In genomic region chr3:55763591-55763990, GRCm38 (mm10) we compare ENCODE assay signal across 27 mouse cellular contexts. TPM values are rescaled to one million over a fixed set of nuclear protein-coding genes. Genes with fewer than 3 reads are reported as not detected.
A peak's percentile ranks its signal among the peaks of the same experiment; 100 is the strongest.
DNase-seq lines count a peak whose midpoint lies in the region; ATAC-seq and TF ChIP-seq lines count a peak whose summit lies in the region.
"Had no signal": no experiment of that assay in that cellular context is flagged by ENCODE, and none has a peak within 500 bp of the region (broad histone marks: within the 10 kb centered on the region; RNA-seq: fewer than 3 reads in every experiment).

No protein-coding gene starts in this region.

- no peak for TF ChIP-seq CTCF in ES-Bruce4 (IDR thresholded peaks at IDR 0.05; ENCODE audit: low read depth, low read length)

- H3K4me2 ChIP-seq in hindbrain, embryonic 16.5 days (ENCODE audit: low read length): no peak overlapping the region
- H3K4me2 ChIP-seq: embryonic facial prominence, embryonic 12.5 days; embryonic facial prominence, embryonic 15.5 days; heart, embryonic 12.5 days; heart, embryonic 15.5 days; hindbrain, embryonic 15.5 days had no signal

- DNase-seq in heart, adult 11 months: peak; percentile 61
- no peak for DNase-seq in heart, postnatal 10 days
- no peak for DNase-seq in hindbrain, embryonic 10.5 days (ENCODE audit: low spot score)
- DNase-seq in ZHBTc4 (ENCODE audit: low read depth, low spot score): peak; percentile 76
- DNase-seq in left cerebral cortex, postnatal 10 days (ENCODE audit: extremely low spot score in 1 of 2, low spot score in 2 of 2): no peak
- DNase-seq: adrenal gland, postnatal 10 days; adrenal gland, postnatal 36 days; cerebellum, adult 18-20 months; cerebellum, adult 9-10 months; cerebellum, postnatal 14 days; forebrain, postnatal 0 days; gastrocnemius, adult 2 months; gastrocnemius, postnatal 14 days; heart, adult 18-20 months; heart, postnatal 14 days; heart, postnatal 4 days had no signal

- no peaks in the 10 kb centered on the region for H3K9me3 ChIP-seq in hindbrain, embryonic 16.5 days (ENCODE audit: control insufficient read depth, low read length)
- no peaks in the 10 kb centered on the region for H3K9me3 ChIP-seq in hindbrain, embryonic 10.5 days
- no peaks in the 10 kb centered on the region for H3K9me3 ChIP-seq in ES-Bruce4 (replicated peaks; ENCODE audit: control insufficient read depth, insufficient read depth, low read length, poor library complexity, severe bottlenecking)
- H3K9me3 ChIP-seq: embryonic facial prominence, embryonic 12.5 days; embryonic facial prominence, embryonic 15.5 days; heart, embryonic 12.5 days; heart, embryonic 15.5 days; hindbrain, embryonic 15.5 days had no signal

- H3K4me1 ChIP-seq in hindbrain, embryonic 16.5 days (ENCODE audit: control insufficient read depth, insufficient read depth, low read depth, low read length): no peaks in the 10 kb centered on the region
- H3K4me1 ChIP-seq in hindbrain, embryonic 10.5 days (replicated peaks): no peaks in the 10 kb centered on the region
- H3K4me1 ChIP-seq in ES-Bruce4 (ENCODE audit: control insufficient read depth, insufficient read depth, low read length): peaks cover 1% of the 10 kb centered on the region
- H3K4me1 ChIP-seq: embryonic facial prominence, embryonic 12.5 days; embryonic facial prominence, embryonic 15.5 days; heart, embryonic 12.5 days; heart, embryonic 15.5 days had no signal

- H3K4me3 ChIP-seq in hindbrain, embryonic 16.5 days (ENCODE audit: low read length): no peak overlapping the region
- no peak overlapping the region for H3K4me3 ChIP-seq in hindbrain, embryonic 10.5 days
- H3K4me3 ChIP-seq in ES-Bruce4 (ENCODE audit: low read depth, low read length): no peak overlapping the region
- H3K4me3 ChIP-seq: embryonic facial prominence, embryonic 12.5 days; embryonic facial prominence, embryonic 15.5 days; gastrocnemius, adult 2 months; heart, embryonic 12.5 days; heart, embryonic 15.5 days; hindbrain, embryonic 15.5 days had no signal

- 35% methylated on average over 8 of the region's 8 CpGs for WGBS in hindbrain, embryonic 16.5 days
- WGBS in hindbrain, embryonic 10.5 days: 23% methylated on average over 8 of the region's 8 CpGs

- intact Hi-C loops in heart, postnatal 10 days (cut with DNase I): no loop called here
- intact Hi-C loops in left cerebral cortex, postnatal 10 days (cut with DNase I): no loop called here

- 0 out of 2 replicates have a peak overlapping the region, but pooled peaks have one; percentile 29 for H3K27ac ChIP-seq in hindbrain, embryonic 16.5 days (ENCODE audit: low read depth, low read length)
- no peak overlapping the region for H3K27ac ChIP-seq in hindbrain, embryonic 10.5 days
- H3K27ac ChIP-seq in ES-Bruce4 (ENCODE audit: insufficient read depth, low read length): no peak overlapping the region
- H3K27ac ChIP-seq: embryonic facial prominence, embryonic 12.5 days; embryonic facial prominence, embryonic 15.5 days; gastrocnemius, adult 2 months; heart, embryonic 15.5 days; hindbrain, embryonic 15.5 days had no signal

- no peaks in the 10 kb centered on the region for H3K27me3 ChIP-seq in hindbrain, embryonic 16.5 days (replicated peaks; ENCODE audit: control insufficient read depth, insufficient read depth, low read length)
- H3K27me3 ChIP-seq in hindbrain, embryonic 10.5 days (ENCODE audit: insufficient read depth, poor library complexity, severe bottlenecking): peaks cover 21% of the 10 kb centered on the region
- no peaks in the 10 kb centered on the region; the same call in 1 of the 2 replicates for H3K27me3 ChIP-seq in ES-Bruce4 (ENCODE audit: control insufficient read depth, insufficient read depth, low read length, poor library complexity, severe bottlenecking)
- H3K27me3 ChIP-seq: embryonic facial prominence, embryonic 12.5 days; embryonic facial prominence, embryonic 15.5 days; heart, embryonic 12.5 days; heart, embryonic 15.5 days; hindbrain, embryonic 15.5 days had no signal

- peak overlapping the region; percentile 6; the same call in 1 of the 2 replicates for H3K9ac ChIP-seq in hindbrain, embryonic 16.5 days (ENCODE audit: low read depth, low read length)
- H3K9ac ChIP-seq in ES-Bruce4 (ENCODE audit: low read depth, poor library complexity, severe bottlenecking): no peak overlapping the region
- H3K9ac ChIP-seq: embryonic facial prominence, embryonic 12.5 days; embryonic facial prominence, embryonic 15.5 days; forebrain, postnatal 0 days; heart, embryonic 12.5 days; heart, embryonic 15.5 days; hindbrain, embryonic 15.5 days had no signal

- TF ChIP-seq POLR2A in ES-Bruce4 (IDR thresholded peaks at IDR 0.05; ENCODE audit: insufficient read depth, low read length): no peak

- ATAC-seq in hindbrain, embryonic 16.5 days: no peak
- ATAC-seq: forebrain, embryonic 14.5 days; forebrain, postnatal 0 days; inflammation-experienced regulatory T-cells, adult 6 months; intestine, embryonic 16.5 days had no signal

- TF ChIP-seq EP300 in ES-Bruce4 (IDR thresholded peaks at IDR 0.05; ENCODE audit: insufficient read depth, low read depth, low read length): 0 out of 2 replicates have a peak, but pooled peaks have one; percentile 55

- H3K36me3 ChIP-seq in hindbrain, embryonic 16.5 days (ENCODE audit: control insufficient read depth, insufficient read depth, low read length): no peaks in the 10 kb centered on the region
- no peaks in the 10 kb centered on the region for H3K36me3 ChIP-seq in hindbrain, embryonic 10.5 days
- no peaks in the 10 kb centered on the region for H3K36me3 ChIP-seq in ES-Bruce4 (ENCODE audit: control insufficient read depth, insufficient read depth, low read length, poor library complexity, severe bottlenecking)
- H3K36me3 ChIP-seq: embryonic facial prominence, embryonic 12.5 days; embryonic facial prominence, embryonic 15.5 days; heart, embryonic 12.5 days; heart, embryonic 15.5 days; hindbrain, embryonic 15.5 days had no signal

RNA-seq across cellular contexts. Expression of gene Mab21l1, which starts 18.7 kb away (rescaled TPM):
- total RNA-seq in heart, postnatal 10 days (2021): under 1 TPM; 0.10 TPM
- polyA plus RNA-seq in hindbrain, embryonic 16.5 days (2015; fragmentation: Nextera tagmentation; extraction: Ambion mirVana): 160 TPM in 2 replicates
- polyA plus RNA-seq in hindbrain, embryonic 10.5 days (2016; fragmentation: Nextera tagmentation; extraction: Ambion mirVana): 26.8 and 57.6 TPM in 2 replicates
- not detected in 2 replicates for polyA plus RNA-seq in ES-Bruce4 (2011; ENCODE audit: insufficient read depth, insufficient read length, low read depth, missing spikeins)
- 1 to 10 TPM; 1.2 to 2.6 TPM for total RNA-seq in left cerebral cortex, postnatal 10 days (2021)
- total RNA-seq: heart, postnatal 14 days; MEL had no signal
- polyA plus RNA-seq: inflammation-experienced regulatory T-cells, adult 6 months had no signal

Comparison
In these comparisons a context has a peak if more than half of its experiments do, and no peak if none do; other contexts are left out.
1. DNase-seq: peak in heart, adult 11 months (single experiment) and ZHBTc4 (single experiment); none in heart, postnatal 10 days (0 of 2), hindbrain, embryonic 10.5 days (single experiment) and left cerebral cortex, postnatal 10 days (0 of 2).
2. RNA of gene Mab21l1, which starts 18.7 kb away (polyA plus RNA-seq): 160 TPM in hindbrain, embryonic 16.5 days and 26.8 to 57.6 TPM in hindbrain, embryonic 10.5 days; not detected in ES-Bruce4; every median in the first group is over 10 times any median in the second.